Mouse (Mus musculus): Measurements from ENCODE around the gene Ypel4. TPM values are rescaled to one million over a fixed set of nuclear protein-coding genes. Genes with fewer than 3 reads are reported as not detected.

Gene Ypel4
- polyA plus RNA-seq, 1 experiment from 2014 or later: 20.9 TPM

DNA sequence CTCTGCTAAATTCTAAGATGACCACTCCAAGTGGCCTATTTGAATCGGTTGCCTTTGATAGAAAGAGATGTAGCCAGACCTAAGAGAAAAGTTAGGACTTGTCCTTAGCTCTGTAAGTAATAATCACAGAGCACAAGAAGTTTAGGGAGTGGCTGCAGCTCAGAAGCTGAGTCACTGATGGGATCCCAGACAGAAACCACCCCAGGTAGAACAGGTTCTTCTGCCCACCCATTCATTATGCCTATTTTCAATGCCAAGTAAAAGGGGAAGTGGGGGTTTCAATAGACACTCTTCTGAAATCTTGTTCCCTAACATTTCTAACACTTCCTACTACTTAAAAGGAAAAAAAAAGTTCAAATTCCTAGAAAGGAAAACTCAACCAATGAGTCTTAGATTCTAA is 28.6 kb upstream of the Ypel4 start:
- Histone ChIP-seq H3K4me2 (ENCODE audit: low read depth, low read length) (no peak overlapping the region), H3K36me3 (replicated peaks; ENCODE audit: insufficient read depth, low read length) (peaks cover 59% of the 10 kb centered on the region), H3K4me1 (ENCODE audit: insufficient read depth) (peaks cover 12% of the 10 kb centered on the region), H3K4me3 (ENCODE audit: low read depth, low read length) (no peak overlapping the region), H3K27ac (ENCODE audit: low read depth) (no peak overlapping the region), H3K9ac (replicated peaks) (no peak overlapping the region), H3K9me3 (ENCODE audit: low read length) (no peaks in the 10 kb centered on the region), H3K27me3 (ENCODE audit: insufficient read depth, low read length) (no peaks in the 10 kb centered on the region)
- TF ChIP-seq EP300 (IDR thresholded peaks at IDR 0.05; ENCODE audit: low read depth): no peak
- TF ChIP-seq CTCF (IDR thresholded peaks at IDR 0.05; ENCODE audit: low read depth): no peak
- no peak for ATAC-seq
- WGBS (ENCODE audit: insufficient replicate concordance): 70% methylated on average over 1 of the region's 1 CpGs
- no peak for DNase-seq

DNA sequence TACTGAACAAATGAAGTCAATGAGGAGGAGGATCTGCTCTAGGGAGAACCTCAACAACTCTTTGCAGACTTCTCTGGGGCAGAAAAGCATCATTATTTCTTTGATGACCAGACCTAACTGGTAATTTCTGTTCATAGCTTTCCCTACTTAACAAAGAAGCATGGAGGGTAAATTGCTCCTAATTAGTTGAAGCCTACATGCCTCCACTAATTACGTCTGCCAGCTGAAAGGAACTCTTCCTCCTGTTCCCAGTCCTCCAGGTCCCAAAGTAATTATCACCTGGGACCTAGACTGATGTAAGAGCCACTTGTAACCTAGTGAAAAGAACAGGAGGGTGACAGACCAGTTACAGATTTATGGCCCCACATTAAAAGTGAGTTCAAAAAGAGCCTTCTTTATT is 26.3 kb upstream of the Ypel4 start:
- WGBS (ENCODE audit: insufficient replicate concordance): 84% methylated on average over 1 of the region's 1 CpGs
- no peaks in the 10 kb centered on the region for H3K27me3 ChIP-seq (ENCODE audit: insufficient read depth, low read length)
- ATAC-seq: no peak
- peaks cover 57% of the 10 kb centered on the region for H3K36me3 ChIP-seq (replicated peaks; ENCODE audit: insufficient read depth, low read length)
- H3K4me2 ChIP-seq (ENCODE audit: low read depth, low read length): no peak overlapping the region
- 0 out of 2 replicates have a peak overlapping the region, but pooled peaks have one; percentile 6 for H3K9ac ChIP-seq (replicated peaks)
- H3K27ac ChIP-seq (ENCODE audit: low read depth): no peak overlapping the region
- peaks cover 15% of the 10 kb centered on the region for H3K4me1 ChIP-seq (ENCODE audit: insufficient read depth)
- TF ChIP-seq CTCF (IDR thresholded peaks at IDR 0.05; ENCODE audit: low read depth): no peak
- TF ChIP-seq EP300 (IDR thresholded peaks at IDR 0.05; ENCODE audit: low read depth): no peak
- no peak overlapping the region for H3K4me3 ChIP-seq (ENCODE audit: low read depth, low read length)
- DNase-seq: no peak
- no peaks in the 10 kb centered on the region for H3K9me3 ChIP-seq (ENCODE audit: low read length)

DNA sequence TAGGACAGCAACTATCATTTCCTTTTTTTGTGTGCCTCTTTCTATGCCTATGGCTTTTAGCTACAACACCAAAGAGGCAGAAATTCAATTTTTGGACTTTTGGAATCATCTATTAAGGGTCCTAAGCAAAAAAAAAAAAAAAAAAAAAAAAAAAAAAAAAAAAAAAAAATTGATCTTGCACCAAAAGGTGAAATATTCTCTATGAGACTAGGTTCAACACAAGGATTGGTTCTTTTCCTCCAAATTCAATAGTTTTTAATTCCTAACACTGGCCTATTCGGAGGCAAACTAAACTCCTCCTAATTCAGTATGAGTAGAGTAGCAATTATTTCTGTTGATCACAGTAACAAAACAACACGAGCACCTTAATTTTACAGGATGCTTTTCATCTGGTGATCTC is 22.0 kb upstream of the Ypel4 start:
- 93% methylated on average over 2 of the region's 2 CpGs for WGBS (ENCODE audit: insufficient replicate concordance)
- H3K36me3 ChIP-seq (replicated peaks; ENCODE audit: insufficient read depth, low read length): peaks cover 35% of the 10 kb centered on the region
- H3K4me2 ChIP-seq (ENCODE audit: low read depth, low read length): no peak overlapping the region
- no peak overlapping the region for H3K4me3 ChIP-seq (ENCODE audit: low read depth, low read length)
- TF ChIP-seq EP300 (IDR thresholded peaks at IDR 0.05; ENCODE audit: low read depth) (no peak), CTCF (IDR thresholded peaks at IDR 0.05; ENCODE audit: low read depth) (no peak)
- H3K27me3 ChIP-seq (ENCODE audit: insufficient read depth, low read length): no peaks in the 10 kb centered on the region
- H3K9ac ChIP-seq (replicated peaks): no peak overlapping the region
- H3K9me3 ChIP-seq (ENCODE audit: low read length): no peaks in the 10 kb centered on the region
- no peak overlapping the region for H3K27ac ChIP-seq (ENCODE audit: low read depth)
- DNase-seq (no peak), ATAC-seq (no peak)
- H3K4me1 ChIP-seq (ENCODE audit: insufficient read depth): peaks cover 10% of the 10 kb centered on the region

DNA sequence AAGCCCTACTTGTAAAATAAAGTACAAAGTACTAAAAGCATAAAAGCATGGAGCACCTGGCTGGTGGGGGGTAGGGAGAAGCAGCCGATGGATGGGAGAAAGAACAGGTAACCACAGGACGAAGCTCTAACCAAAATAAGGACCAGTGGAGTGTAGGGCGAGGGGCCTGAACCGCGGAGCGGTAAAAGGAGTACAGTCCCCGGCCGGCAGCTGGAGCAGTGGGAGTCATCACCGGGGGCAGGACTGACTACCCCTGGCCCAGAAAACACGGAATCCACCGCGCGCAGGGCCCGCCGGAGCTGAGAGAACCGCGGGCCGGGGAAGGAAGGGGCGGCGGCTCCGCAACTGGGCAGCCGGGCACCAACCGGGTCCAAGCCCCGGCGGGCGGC is 19.4 kb upstream of the Ypel4 start:
- Histone ChIP-seq H3K36me3 (replicated peaks; ENCODE audit: insufficient read depth, low read length) (peaks cover 15% of the 10 kb centered on the region), H3K27me3 (ENCODE audit: insufficient read depth, low read length) (no peaks in the 10 kb centered on the region), H3K9ac (replicated peaks) (peak overlapping the region; percentile 93), H3K4me1 (ENCODE audit: insufficient read depth) (peaks cover 14% of the 10 kb centered on the region), H3K4me2 (ENCODE audit: low read depth, low read length) (peak overlapping the region; percentile 62), H3K9me3 (ENCODE audit: low read length) (no peaks in the 10 kb centered on the region), H3K27ac (ENCODE audit: low read depth) (peak overlapping the region; percentile 94), H3K4me3 (ENCODE audit: low read depth, low read length) (peak overlapping the region; percentile 90)
- no peak for ATAC-seq
- DNase-seq: no peak
- TF ChIP-seq CTCF (IDR thresholded peaks at IDR 0.05; ENCODE audit: low read depth): no peak
- WGBS (ENCODE audit: insufficient replicate concordance): under 1% methylated on average over 11 of the region's 26 CpGs

DNA sequence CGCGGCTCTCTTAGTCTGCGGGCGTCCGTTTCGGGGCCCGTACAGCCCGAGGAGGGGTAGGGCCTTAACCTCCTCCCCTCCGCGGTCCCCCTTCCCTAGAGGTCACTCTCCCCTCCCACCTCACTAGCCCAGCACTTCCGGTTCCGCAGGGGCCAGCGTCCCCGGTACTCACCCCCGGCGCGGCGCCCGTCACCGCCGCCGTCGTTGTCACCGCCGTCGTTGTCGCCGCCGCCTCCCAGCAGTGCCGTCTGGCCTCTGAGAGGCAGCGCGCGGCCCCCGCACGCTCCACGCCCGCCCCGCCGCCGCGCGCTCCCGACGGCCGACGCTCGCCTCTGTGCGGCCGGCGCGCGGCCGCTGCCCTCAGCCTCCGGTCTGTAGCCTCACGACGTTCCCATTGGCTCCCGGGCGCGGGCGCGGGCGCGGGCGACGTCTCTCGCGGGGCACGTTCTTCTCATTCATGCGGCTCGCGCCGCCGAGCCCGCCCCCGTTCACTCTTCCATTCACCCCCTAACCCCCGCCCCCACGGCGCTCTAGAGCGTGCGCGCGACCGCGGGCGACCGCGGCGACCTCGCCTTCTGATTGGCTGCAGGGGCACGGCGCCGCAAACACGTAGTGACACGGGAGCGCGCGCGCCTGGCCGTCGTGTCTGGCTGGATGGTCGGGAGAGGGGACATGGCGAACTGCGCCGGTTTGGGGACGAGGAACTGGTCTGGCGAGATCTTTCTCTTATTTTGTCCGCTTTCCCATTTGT is 18.9 kb upstream of the Ypel4 start, which contains the start of gene Zdhhc5:
TSS of gene Zdhhc5 (minus strand) at position 370 of the 751 bp plus-strand sequence.
- Histone ChIP-seq H3K4me2 (ENCODE audit: low read depth, low read length) (peak within 1 kb of the TSS; percentile 91), H3K4me3 (ENCODE audit: low read depth, low read length) (peak within 1 kb of the TSS; percentile 90), H3K36me3 (replicated peaks; ENCODE audit: insufficient read depth, low read length) (peaks cover 14% of the 10 kb centered on the region), H3K9ac (replicated peaks) (peak within 1 kb of the TSS; percentile 93), H3K4me1 (ENCODE audit: insufficient read depth) (peaks cover 14% of the 10 kb centered on the region), H3K27me3 (ENCODE audit: insufficient read depth, low read length) (no peaks in the 10 kb centered on the region), H3K9me3 (ENCODE audit: low read length) (no peaks in the 10 kb centered on the region), H3K27ac (ENCODE audit: low read depth) (peak within 1 kb of the TSS; percentile 94)
- under 1% methylated on average over 88 of the region's 107 CpGs for WGBS (ENCODE audit: insufficient replicate concordance)
- ATAC-seq (peak; percentile 92), DNase-seq (peak; percentile 99)
- no peak for TF ChIP-seq EP300 (IDR thresholded peaks at IDR 0.05; ENCODE audit: low read depth)
- TF ChIP-seq CTCF (IDR thresholded peaks at IDR 0.05; ENCODE audit: low read depth): no peak

DNA sequence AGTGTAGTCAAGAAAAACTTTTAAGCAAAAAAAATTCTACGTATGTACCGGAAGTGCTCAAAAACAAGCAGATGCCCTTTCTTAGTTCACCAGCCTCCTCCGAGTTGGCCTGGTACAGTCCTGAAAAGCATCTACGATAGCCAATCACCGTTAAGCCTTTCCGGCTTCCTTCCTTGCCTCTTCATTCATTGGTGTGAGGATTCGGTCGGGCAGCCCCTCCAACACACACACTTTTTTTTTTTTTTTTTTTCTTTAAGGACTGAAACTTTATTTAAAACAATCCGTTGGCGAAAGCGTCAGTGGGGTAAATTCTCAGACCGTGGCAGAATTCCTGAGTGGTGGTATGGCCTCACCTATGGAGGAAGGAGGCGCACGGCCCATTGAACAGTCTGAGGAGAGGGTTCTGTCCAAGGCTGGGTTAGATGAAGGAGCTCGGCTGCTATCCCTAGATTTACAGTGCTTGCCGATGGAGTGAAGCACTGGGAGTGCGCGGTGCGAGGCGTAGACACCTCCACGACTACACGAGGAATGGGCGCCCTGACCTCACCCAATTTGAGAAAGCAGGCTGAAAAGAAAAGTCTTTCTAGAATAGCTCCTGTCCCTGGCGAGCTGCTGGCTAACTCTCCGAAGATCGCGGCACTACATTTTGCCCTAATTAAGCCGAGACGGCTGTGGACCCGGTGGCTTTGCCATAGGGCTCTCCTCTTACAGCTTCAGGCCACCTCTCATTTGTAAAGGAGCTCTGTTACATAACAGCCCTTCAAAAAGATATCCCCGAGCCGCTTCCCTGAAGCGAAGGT is 18.1 kb upstream of the Ypel4 start:
- ATAC-seq: peak; percentile 88

More for the DNA sequence above, 18.1 kb upstream of the Ypel4 start:
- TF ChIP-seq CTCF (IDR thresholded peaks at IDR 0.05; ENCODE audit: low read depth) (no peak), EP300 (IDR thresholded peaks at IDR 0.05; ENCODE audit: low read depth) (peak; percentile 72)
- peaks cover 14% of the 10 kb centered on the region for H3K4me1 ChIP-seq (ENCODE audit: insufficient read depth)
- peak overlapping the region; percentile 90 for H3K4me3 ChIP-seq (ENCODE audit: low read depth, low read length)
- under 1% methylated on average over 33 of the region's 33 CpGs for WGBS (ENCODE audit: insufficient replicate concordance)
- peaks cover 7% of the 10 kb centered on the region for H3K36me3 ChIP-seq (replicated peaks; ENCODE audit: insufficient read depth, low read length)
- H3K4me2 ChIP-seq (ENCODE audit: low read depth, low read length): peak overlapping the region; percentile 91
- peak overlapping the region; percentile 94 for H3K27ac ChIP-seq (ENCODE audit: low read depth)
- peak; percentile 68 for DNase-seq
- H3K27me3 ChIP-seq (ENCODE audit: insufficient read depth, low read length): no peaks in the 10 kb centered on the region
- H3K9ac ChIP-seq (replicated peaks): peak overlapping the region; percentile 82
- H3K9me3 ChIP-seq (ENCODE audit: low read length): no peaks in the 10 kb centered on the region
